Comparison of ENCODE assay signal across 19 mouse cellular contexts in the genomic region with DNA sequence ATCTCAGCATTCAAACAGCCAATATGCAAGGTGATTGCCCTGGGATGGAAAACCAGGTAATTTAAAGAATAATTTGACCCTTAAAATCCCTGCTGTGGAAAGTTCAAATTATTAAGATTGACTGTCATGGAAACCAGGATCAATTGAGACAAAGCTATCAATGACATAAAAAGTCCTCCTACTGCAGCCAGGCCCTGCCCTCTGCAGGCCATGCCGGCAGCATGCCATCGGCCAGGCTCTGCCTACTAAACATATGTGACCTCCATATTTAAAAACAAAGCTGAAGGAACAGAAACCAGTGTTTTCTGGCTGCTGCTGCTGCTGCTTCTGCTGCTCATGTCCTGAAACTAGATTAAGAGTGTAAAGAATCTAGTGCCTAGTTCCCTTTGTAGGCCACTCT.
DNase-seq lines count a peak whose midpoint lies in the region; ATAC-seq and TF ChIP-seq lines count a peak whose summit lies in the region.
"Had no signal": no experiment of that assay in that cellular context is flagged by ENCODE, and none has a peak within 500 bp of the region (broad histone marks: within the 10 kb centered on the region; RNA-seq: fewer than 3 reads in every experiment).

No protein-coding gene starts in this region.

- DNase-seq in heart, adult 2 months: no peak
- DNase-seq in heart, embryonic 10.5 days (ENCODE audit: low spot score): no peak
- no peak for DNase-seq in liver, postnatal 0 days
- DNase-seq in liver: no peak
- peak; percentile 26 for DNase-seq in embryo, embryonic 10.5 days (ENCODE audit: low spot score)
- DNase-seq in gastrocnemius, postnatal 36 days: no peak
- DNase-seq in urinary bladder, adult 2 months (ENCODE audit: low spot score): no peak
- DNase-seq: cerebellum, adult 9-10 months; heart, postnatal 4 days; kidney, postnatal 4 days; layer of hippocampus, adult 9-11 months; right cerebral cortex, postnatal 14 days; spleen, adult 18-20 months; thymus, postnatal 36 days had no signal

- intact Hi-C loops in heart, adult 2 months (cut with DNase I): no loop called here
- intact Hi-C loops in gastrocnemius, postnatal 36 days (cut with DNase I): no loop called here

- H3K4me3 ChIP-seq in heart, adult 2 months: no peak overlapping the region
- H3K4me3 ChIP-seq in heart, embryonic 10.5 days: no peak overlapping the region
- H3K4me3 ChIP-seq in liver, postnatal 0 days (ENCODE audit: low read depth, low read length): no peak overlapping the region
- H3K4me3 ChIP-seq in limb, embryonic 13.5 days: no peak overlapping the region
- H3K4me3 ChIP-seq: erythroblast, embryonic 14.5 days; left cerebral cortex, adult 2 months; myocyte had no signal

- peak; percentile 23 for TF ChIP-seq CTCF in heart, adult 2 months (IDR thresholded peaks at IDR 0.05)
- 0 out of 2 replicates have a peak, but pooled peaks have one; percentile 14 for TF ChIP-seq CTCF in liver, postnatal 0 days (IDR thresholded peaks at IDR 0.05; ENCODE audit: low read depth)

- no peaks in the 10 kb centered on the region for H3K27me3 ChIP-seq in heart, adult 2 months (ENCODE audit: control insufficient read depth, insufficient read depth, low read length)
- H3K27me3 ChIP-seq in heart, embryonic 10.5 days (ENCODE audit: insufficient read depth, poor library complexity, severe bottlenecking): no peaks in the 10 kb centered on the region
- no peaks in the 10 kb centered on the region for H3K27me3 ChIP-seq in liver, postnatal 0 days (ENCODE audit: insufficient read depth, low read length)
- H3K27me3 ChIP-seq in limb, embryonic 13.5 days: no peaks in the 10 kb centered on the region

- no peak overlapping the region for H3K9ac ChIP-seq in heart, adult 2 months (ENCODE audit: low read depth, low read length)
- no peak overlapping the region for H3K9ac ChIP-seq in liver, postnatal 0 days (replicated peaks)
- H3K9ac ChIP-seq in limb, embryonic 13.5 days: no peak overlapping the region

- H3K4me1 ChIP-seq in heart, adult 2 months (ENCODE audit: control insufficient read depth, insufficient read depth, low read length): no peaks in the 10 kb centered on the region
- no peaks in the 10 kb centered on the region for H3K4me1 ChIP-seq in heart, embryonic 10.5 days
- H3K4me1 ChIP-seq in liver, postnatal 0 days (ENCODE audit: insufficient read depth): no peaks in the 10 kb centered on the region
- peaks cover 21% of the 10 kb centered on the region for H3K4me1 ChIP-seq in limb, embryonic 13.5 days

- no peaks in the 10 kb centered on the region for H3K36me3 ChIP-seq in heart, adult 2 months (ENCODE audit: control insufficient read depth, insufficient read depth, low read length)
- no peaks in the 10 kb centered on the region for H3K36me3 ChIP-seq in heart, embryonic 10.5 days
- no peaks in the 10 kb centered on the region for H3K36me3 ChIP-seq in liver, postnatal 0 days (replicated peaks; ENCODE audit: insufficient read depth, low read length)
- H3K36me3 ChIP-seq in limb, embryonic 13.5 days: no peaks in the 10 kb centered on the region

- no peaks in the 10 kb centered on the region for H3K9me3 ChIP-seq in heart, embryonic 10.5 days
- H3K9me3 ChIP-seq in liver, postnatal 0 days (ENCODE audit: low read length): no peaks in the 10 kb centered on the region
- no peaks in the 10 kb centered on the region for H3K9me3 ChIP-seq in limb, embryonic 13.5 days

- WGBS in heart, adult 2 months: 77% methylated on average over 2 of the region's 2 CpGs
- WGBS in heart, embryonic 10.5 days: 85% methylated on average over 2 of the region's 2 CpGs
- 78% methylated on average over 2 of the region's 2 CpGs for WGBS in liver, postnatal 0 days (ENCODE audit: insufficient replicate concordance)
- WGBS in limb, embryonic 13.5 days: 40% methylated on average over 2 of the region's 2 CpGs

- no peak for TF ChIP-seq EP300 in heart, adult 2 months (IDR thresholded peaks at IDR 0.05; ENCODE audit: insufficient read depth, low read depth, low read length)
- no peak for TF ChIP-seq EP300 in liver, postnatal 0 days (IDR thresholded peaks at IDR 0.05; ENCODE audit: low read depth)

- no peak for TF ChIP-seq POLR2A in heart, adult 2 months (IDR thresholded peaks at IDR 0.05; ENCODE audit: insufficient read depth, low read depth, low read length)

- no peak overlapping the region for H3K27ac ChIP-seq in heart, adult 2 months
- no peak overlapping the region for H3K27ac ChIP-seq in heart, embryonic 10.5 days
- no peak overlapping the region for H3K27ac ChIP-seq in liver, postnatal 0 days (ENCODE audit: low read depth)
- H3K27ac ChIP-seq in limb, embryonic 13.5 days: peak overlapping the region; percentile 61
- H3K27ac ChIP-seq: left cerebral cortex, adult 2 months had no signal

- ATAC-seq in liver, postnatal 0 days: no peak
- ATAC-seq in limb, embryonic 13.5 days (ENCODE audit: low FRiP score, low read depth): no peak
- ATAC-seq: forebrain, embryonic 16.5 days had no signal

- H3K79me2 ChIP-seq in heart, adult 2 months (replicated peaks; ENCODE audit: control insufficient read depth, insufficient read depth, low read length): no peaks in the 10 kb centered on the region

- H3K4me2 ChIP-seq in liver, postnatal 0 days (ENCODE audit: low read depth, low read length): no peak overlapping the region
- no peak overlapping the region for H3K4me2 ChIP-seq in limb, embryonic 13.5 days (replicated peaks)
